Mouse (Mus musculus) liver, embryonic 16.5 days (tissue): Measurements from ENCODE around the gene Ppfia1. TPM values are rescaled to one million over a fixed set of nuclear protein-coding genes. Genes with fewer than 3 reads are reported as not detected.

Experiments used
- ATAC-seq: fragments of 200-750 bp; cut with Nextera tagmentation; 2 replicates; pipeline ENCODE4 v1.8.0; 2017; ENCODE audit warnings: low read depth, mild to moderate bottlenecking, moderate number of reproducible peaks, moderate library complexity
- H3K27ac ChIP-seq: fragments of 300-500 bp; sonication (generic); 2 replicates; pipeline ENCODE4 v1.5.1; 2014; ENCODE audit warnings: mild to moderate bottlenecking, low read length
- H3K27me3 ChIP-seq: fragments of 300-500 bp; sonication (generic); 2 replicates; pipeline ENCODE4 v1.6.1; 2014; ENCODE audit warnings: low read depth, low read length, mixed read lengths; ENCODE audit not compliant: control insufficient read depth, insufficient read depth
- H3K36me3 ChIP-seq: fragments of 300-500 bp; sonication (generic); 2 replicates; pipeline ENCODE4 v1.6.1; 2014; ENCODE audit warnings: mild to moderate bottlenecking; ENCODE audit not compliant: control insufficient read depth, insufficient read depth
- H3K4me1 ChIP-seq: fragments of 300-500 bp; sonication (generic); 2 replicates; pipeline ENCODE4 v1.6.1; 2014; ENCODE audit warnings: low read depth, low read length, mixed read lengths; ENCODE audit not compliant: control insufficient read depth
- H3K4me2 ChIP-seq: fragments of 300-500 bp; sonication (generic); 2 replicates; pipeline ENCODE4 v1.6.1; 2014; ENCODE audit warnings: low read depth, low read length, mixed read lengths
- H3K4me3 ChIP-seq: fragments of 300-500 bp; sonication (generic); 2 replicates; pipeline ENCODE4 v1.5.1; 2014; ENCODE audit warnings: low read depth, mild to moderate bottlenecking, low read length
- H3K9ac ChIP-seq: fragments of 300-500 bp; sonication (generic); 2 replicates; pipeline ENCODE4 v1.6.1; 2014; ENCODE audit warnings: low read depth, low read length
- H3K9me3 ChIP-seq: fragments of 300-500 bp; sonication (generic); replicated peaks from 2 replicates; pipeline ENCODE4 v1.6.1; 2016; ENCODE audit warnings: low read length; ENCODE audit not compliant: control insufficient read depth
- WGBS: fragments of 180-500 bp; shearing (Covaris S2); extraction: QIAGEN DNeasy Blood & Tissue Kit; methylation state at CpG from one replicate; pipeline ENCODE4 v1.1.7; 2014; ENCODE audit not compliant: insufficient replicate concordance; 5-methylcytosine and 5-hydroxymethylcytosine counted together
- polyA plus RNA-seq: library from polyadenylated mRNA; unstranded; fragments of >200 nt; fragmentation: Nextera tagmentation; extraction: Ambion mirVana; gene quantifications from 2 replicates; pipeline ENCODE4 v1.2.1, GENCODE M21; 2015

Ppfia1 gene
- polyA plus RNA-seq, 1 experiment from 2014 or later = 7.2 TPM

DNA sequence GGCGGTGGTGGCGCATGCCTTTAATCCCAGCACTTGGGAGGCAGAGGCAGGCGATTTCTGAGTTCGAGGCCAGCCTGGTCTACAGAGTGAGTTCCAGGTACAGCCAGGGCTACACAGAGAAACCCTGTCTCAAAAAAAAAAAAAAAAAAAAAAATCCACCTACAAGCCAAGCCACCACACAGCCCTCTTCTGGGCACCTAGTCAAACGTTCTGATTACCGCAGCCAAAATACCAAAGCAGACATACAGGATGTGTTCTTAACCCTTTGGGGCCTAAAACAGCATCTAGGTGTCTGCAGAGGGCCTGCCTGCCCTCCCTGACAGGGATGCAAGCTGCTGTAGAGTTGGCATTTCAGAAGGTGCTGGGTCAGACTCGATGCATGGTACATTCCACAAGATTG is 91.0 kb downstream of the Ppfia1 start:
- H3K4me1 ChIP-seq = no peaks in the 10 kb centered on the region
- H3K27ac ChIP-seq = no peak overlapping the region
- H3K36me3 ChIP-seq = peaks cover 9% of the 10 kb centered on the region
- H3K9me3 ChIP-seq = no peaks in the 10 kb centered on the region
- 78% methylated on average over 7 of the region's 7 CpGs for WGBS
- no peak overlapping the region for H3K4me2 ChIP-seq
- H3K9ac ChIP-seq = no peak overlapping the region
- no peaks in the 10 kb centered on the region for H3K27me3 ChIP-seq
- H3K4me3 ChIP-seq = no peak overlapping the region
- no peak for ATAC-seq

DNA sequence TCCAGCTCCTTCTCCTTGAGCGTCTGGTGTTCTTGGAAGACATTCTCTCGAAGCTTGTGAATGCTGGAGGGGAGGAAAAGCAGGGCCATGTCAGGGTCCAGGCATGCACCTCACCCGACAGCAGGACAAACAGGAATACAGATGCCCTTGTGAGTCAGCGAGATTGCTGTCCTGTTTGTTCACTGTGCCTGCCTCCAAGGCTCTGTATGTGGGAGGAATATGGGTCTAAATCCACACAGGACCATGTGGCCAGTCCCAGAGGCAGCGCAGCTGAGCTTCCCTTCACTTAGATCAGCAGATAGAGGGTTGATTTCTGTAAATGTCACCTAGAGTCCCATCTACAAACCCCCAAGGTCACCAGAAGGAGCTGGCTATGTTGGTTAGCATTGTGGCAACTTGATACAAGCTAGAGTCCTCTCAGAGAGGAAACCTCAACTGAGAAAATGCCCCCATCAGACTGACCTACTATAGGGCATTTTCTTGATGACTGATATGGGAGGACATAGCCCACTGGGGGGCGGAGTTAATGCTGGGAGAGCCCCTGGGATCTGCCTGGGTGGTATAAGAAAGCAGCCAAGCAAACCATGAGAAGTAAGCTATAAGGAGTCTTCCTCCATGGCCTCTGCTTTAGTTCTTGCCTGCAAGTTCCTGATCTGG is 92.2 kb downstream of the Ppfia1 start:
- peaks cover 9% of the 10 kb centered on the region for H3K36me3 ChIP-seq
- H3K9me3 ChIP-seq = no peaks in the 10 kb centered on the region
- 66% methylated on average over 6 of the region's 6 CpGs for WGBS
- H3K4me3 ChIP-seq = no peak overlapping the region
- no peaks in the 10 kb centered on the region for H3K4me1 ChIP-seq
- no peaks in the 10 kb centered on the region for H3K27me3 ChIP-seq
- ATAC-seq = no peak
- no peak overlapping the region for H3K27ac ChIP-seq
- H3K9ac ChIP-seq = no peak overlapping the region
- no peak overlapping the region for H3K4me2 ChIP-seq

DNA sequence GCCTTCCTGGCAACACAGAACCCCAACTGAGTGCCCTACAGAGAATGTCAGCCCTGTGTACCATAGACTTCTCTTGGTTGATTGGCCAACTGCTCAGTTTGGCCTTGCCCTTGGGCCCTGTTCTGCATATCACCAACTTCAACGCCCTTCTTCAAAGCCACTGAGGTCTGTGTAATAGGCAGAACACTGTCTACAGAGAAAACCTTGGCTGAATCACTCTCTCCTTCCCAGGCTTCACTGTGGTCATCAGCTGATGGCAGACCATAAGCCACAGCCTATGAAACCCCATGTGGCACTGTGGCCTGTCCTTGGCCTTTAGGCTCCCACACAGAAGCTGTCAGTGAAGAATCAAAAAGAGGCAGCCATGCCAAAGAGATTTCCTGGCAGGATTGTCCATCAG is 94.6 kb downstream of the Ppfia1 start:
- no peaks in the 10 kb centered on the region for H3K27me3 ChIP-seq
- H3K27ac ChIP-seq = no peak overlapping the region
- ATAC-seq = no peak
- H3K4me1 ChIP-seq = no peaks in the 10 kb centered on the region
- peaks cover 12% of the 10 kb centered on the region for H3K36me3 ChIP-seq
- no peaks in the 10 kb centered on the region for H3K9me3 ChIP-seq
- H3K9ac ChIP-seq = no peak overlapping the region
- no peak overlapping the region for H3K4me2 ChIP-seq
- 63% methylated on average over 1 of the region's 1 CpGs for WGBS
- H3K4me3 ChIP-seq = no peak overlapping the region

DNA sequence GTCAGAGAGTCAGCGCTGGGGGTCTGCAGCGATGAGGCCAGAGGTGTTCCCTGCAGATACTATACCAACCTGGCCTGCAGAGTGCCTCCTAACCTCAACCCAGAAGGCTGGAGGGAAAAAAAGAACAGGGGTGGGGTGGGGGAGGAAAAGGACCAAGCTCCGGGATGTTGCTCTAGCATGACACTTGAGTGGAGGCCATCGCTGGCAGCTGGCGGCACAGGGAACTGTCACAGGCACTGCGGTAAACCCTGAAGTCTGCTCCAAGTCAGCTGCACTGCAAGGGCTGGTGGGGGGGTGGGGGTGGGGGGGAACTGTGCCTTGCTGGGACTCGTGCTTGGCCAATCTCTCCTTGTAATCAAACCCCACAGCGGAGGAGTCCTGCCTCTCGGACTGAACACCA is 102.9 kb downstream of the Ppfia1 start:
- H3K36me3 ChIP-seq = peaks cover 8% of the 10 kb centered on the region
- H3K4me3 ChIP-seq = no peak overlapping the region
- no peaks in the 10 kb centered on the region for H3K27me3 ChIP-seq
- no peak overlapping the region for H3K4me2 ChIP-seq
- H3K4me1 ChIP-seq = no peaks in the 10 kb centered on the region
- 75% methylated on average over 9 of the region's 9 CpGs for WGBS
- no peak overlapping the region for H3K9ac ChIP-seq
- no peak for ATAC-seq
- no peak overlapping the region for H3K27ac ChIP-seq
- no peaks in the 10 kb centered on the region for H3K9me3 ChIP-seq

DNA sequence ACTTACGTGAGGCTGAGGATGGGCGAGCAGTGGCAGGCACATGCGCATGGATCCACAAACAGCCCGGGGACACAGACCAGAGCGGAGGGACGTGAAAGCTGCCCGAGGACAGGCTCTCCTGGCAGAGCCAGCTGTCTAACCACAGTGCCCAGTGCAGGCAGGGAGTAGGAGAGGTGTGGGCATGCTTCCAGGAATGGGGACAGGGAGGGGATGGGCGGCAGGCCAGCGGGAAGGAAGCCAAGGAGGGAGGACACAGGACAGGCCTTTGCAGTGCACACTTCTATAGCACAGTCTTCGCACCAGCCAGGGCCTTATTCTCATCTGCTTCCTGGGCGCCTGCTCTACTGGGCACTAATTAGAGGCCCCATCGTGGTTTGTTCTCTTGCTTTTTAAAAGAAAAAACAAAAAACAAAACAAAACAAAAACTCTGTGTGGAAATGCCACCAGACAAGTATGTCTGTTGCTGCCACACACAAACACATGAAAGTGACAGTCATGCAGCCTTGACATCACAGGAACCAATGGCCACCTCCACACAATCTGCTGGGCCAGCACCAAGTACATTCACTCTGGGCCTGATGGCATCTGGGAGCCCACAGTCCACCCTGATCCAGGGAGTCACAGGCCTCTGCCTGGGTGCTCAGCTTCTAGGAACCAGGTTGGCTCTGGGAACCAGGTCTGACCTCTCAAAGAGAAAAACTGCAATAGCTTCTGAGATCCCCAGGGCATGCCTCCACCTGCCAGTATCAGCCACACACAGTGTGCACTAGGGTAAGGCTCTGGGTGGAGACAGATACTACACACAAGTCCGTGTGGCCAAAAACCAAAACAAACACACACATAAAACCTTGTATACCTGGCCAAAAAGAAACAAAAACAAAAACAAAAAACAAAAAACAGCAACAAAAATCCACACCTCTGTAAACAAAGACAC is 103.6 kb downstream of the Ppfia1 start:
- H3K4me3 ChIP-seq = no peak overlapping the region
- no peak overlapping the region for H3K4me2 ChIP-seq
- H3K27me3 ChIP-seq = no peaks in the 10 kb centered on the region
- H3K9ac ChIP-seq = no peak overlapping the region
- ATAC-seq = no peak
- H3K9me3 ChIP-seq = no peaks in the 10 kb centered on the region
- 83% methylated on average over 13 of the region's 13 CpGs for WGBS
- H3K36me3 ChIP-seq = peaks cover 8% of the 10 kb centered on the region
- no peak overlapping the region for H3K27ac ChIP-seq
- no peaks in the 10 kb centered on the region for H3K4me1 ChIP-seq

DNA sequence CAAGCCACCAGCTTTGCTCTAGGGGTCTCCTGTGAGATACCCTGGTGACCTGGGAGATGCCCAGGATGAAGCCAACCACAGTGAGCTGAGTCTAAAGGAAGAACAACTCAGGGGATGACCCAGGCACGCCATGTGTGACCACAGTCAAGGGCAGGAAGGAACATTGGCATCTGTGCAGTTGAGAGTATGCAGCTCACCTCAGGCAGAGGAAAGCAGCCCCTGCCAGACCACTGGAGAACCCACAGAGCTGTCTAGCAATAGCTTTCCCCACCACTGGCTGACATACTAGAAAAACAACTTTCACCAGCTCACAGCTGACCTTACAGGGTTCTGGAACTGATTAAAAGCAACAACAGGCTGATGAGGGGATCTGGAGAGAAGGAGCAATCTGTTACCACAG is 105.3 kb downstream of the Ppfia1 start:
- Histone ChIP-seq H3K9ac (no peak overlapping the region), H3K36me3 (peaks cover 8% of the 10 kb centered on the region), H3K4me3 (no peak overlapping the region), H3K27me3 (no peaks in the 10 kb centered on the region), H3K4me1 (no peaks in the 10 kb centered on the region), H3K27ac (no peak overlapping the region), H3K9me3 (no peaks in the 10 kb centered on the region), H3K4me2 (no peak overlapping the region)
- no peak for ATAC-seq
- 54% methylated on average over 1 of the region's 1 CpGs for WGBS

DNA sequence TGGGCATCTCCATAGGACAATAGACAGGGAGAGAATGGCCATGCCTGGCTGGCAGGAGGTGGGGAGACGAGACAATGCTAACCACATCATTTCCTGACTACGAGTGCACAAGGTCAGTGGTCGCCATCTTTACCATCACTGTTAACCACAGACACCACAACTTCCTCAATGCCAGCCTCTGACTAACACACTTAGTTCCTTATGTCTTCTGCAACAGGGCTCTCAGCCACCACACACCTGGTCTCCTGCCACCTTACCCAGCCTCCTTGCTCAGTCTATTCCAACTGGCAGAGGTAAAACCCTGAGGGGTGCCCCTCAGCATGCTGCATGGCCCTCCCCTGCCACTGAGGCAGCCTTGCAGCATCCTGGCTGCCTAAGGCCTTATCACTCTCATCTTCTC is 106.4 kb downstream of the Ppfia1 start:
- Histone ChIP-seq H3K27ac (no peak overlapping the region), H3K9ac (no peak overlapping the region), H3K4me2 (no peak overlapping the region), H3K4me3 (no peak overlapping the region), H3K9me3 (no peaks in the 10 kb centered on the region), H3K4me1 (no peaks in the 10 kb centered on the region), H3K36me3 (peaks cover 6% of the 10 kb centered on the region), H3K27me3 (no peaks in the 10 kb centered on the region)
- ATAC-seq = peak; percentile 11; the same call in 1 of the 2 replicates
- 27% methylated on average over 3 of the region's 3 CpGs for WGBS

DNA sequence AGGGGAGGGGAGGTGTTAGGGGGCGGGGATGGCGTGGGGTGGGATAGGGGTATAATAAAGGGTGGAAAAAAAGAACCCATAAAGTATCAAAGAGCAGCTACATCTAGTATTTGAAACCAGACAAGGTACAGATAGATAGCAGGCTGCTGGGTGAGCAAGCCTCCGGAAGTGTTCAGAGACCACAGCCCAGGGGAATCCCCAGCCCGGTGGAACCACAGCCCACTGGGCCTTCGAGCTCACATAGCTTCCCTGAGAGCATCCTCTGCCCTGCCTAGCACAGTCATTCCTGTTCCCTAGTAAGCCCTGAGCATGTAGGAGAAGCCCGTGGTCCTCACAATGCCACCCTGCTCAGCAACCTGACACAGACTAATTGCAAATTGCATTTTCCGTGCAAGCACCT is 108.7 kb downstream of the Ppfia1 start:
- Histone ChIP-seq H3K27me3 (no peaks in the 10 kb centered on the region), H3K4me2 (no peak overlapping the region), H3K9ac (no peak overlapping the region), H3K4me1 (no peaks in the 10 kb centered on the region), H3K9me3 (no peaks in the 10 kb centered on the region), H3K27ac (no peak overlapping the region), H3K36me3 (peaks cover 8% of the 10 kb centered on the region), H3K4me3 (no peak overlapping the region)
- WGBS = 50% methylated on average over 7 of the region's 7 CpGs
- ATAC-seq = no peak

DNA sequence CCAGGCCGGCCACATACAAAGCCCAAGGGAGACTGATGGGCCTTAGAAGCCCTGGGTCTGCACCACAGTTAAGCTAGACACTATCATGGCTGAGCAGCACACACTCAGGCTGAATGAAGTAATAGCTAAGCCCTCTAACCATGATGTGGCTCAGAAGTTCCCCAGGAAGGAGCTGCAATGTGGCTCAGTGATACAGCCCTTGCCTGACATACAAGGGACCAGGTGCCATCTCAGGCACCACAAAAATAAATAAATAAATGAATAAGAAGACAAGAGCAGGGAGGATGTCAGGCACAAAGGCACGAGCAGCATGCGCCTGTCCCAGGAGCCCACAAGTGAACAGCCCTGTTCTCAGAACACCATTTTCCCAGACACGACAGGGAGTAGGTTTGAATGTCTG is 111.6 kb downstream of the Ppfia1 start:
- H3K4me3 ChIP-seq = no peak overlapping the region
- H3K9ac ChIP-seq = no peak overlapping the region
- no peak overlapping the region for H3K27ac ChIP-seq
- H3K4me1 ChIP-seq = no peaks in the 10 kb centered on the region
- H3K36me3 ChIP-seq = peaks cover 11% of the 10 kb centered on the region
- no peaks in the 10 kb centered on the region for H3K9me3 ChIP-seq
- H3K27me3 ChIP-seq = no peaks in the 10 kb centered on the region
- H3K4me2 ChIP-seq = no peak overlapping the region
- WGBS = 69% methylated on average over 4 of the region's 4 CpGs
- ATAC-seq = no peak
